Mouse (Mus musculus) kidney, adult 2 months (tissue): ENCODE measurements around the gene Begain. TPM values are rescaled to one million over a fixed set of nuclear protein-coding genes. Genes with fewer than 3 reads are reported as not detected.

Experiments used
- DNase-seq: peaks from one replicate; pipeline ENCODE4 v3.0.0; 2021
- H3K27ac ChIP-seq: fragments of 200-500 bp; 2 replicates; pipeline ENCODE4 v1.5.1; 2012; ENCODE audit warnings: low read depth, low read length, control low read depth, inconsistent platforms; ENCODE audit not compliant: insufficient read depth
- H3K27me3 ChIP-seq: fragments of 200-500 bp; replicated peaks from 2 replicates; pipeline ENCODE4 v1.6.1; 2012; ENCODE audit warnings: mild to moderate bottlenecking, moderate library complexity, low read length, inconsistent platforms; ENCODE audit not compliant: control insufficient read depth, insufficient read depth
- H3K36me3 ChIP-seq: fragments of 200-500 bp; 2 replicates; pipeline ENCODE4 v1.6.1; 2012; ENCODE audit warnings: mild to moderate bottlenecking, moderate library complexity, low read length, inconsistent platforms; ENCODE audit not compliant: control insufficient read depth, insufficient read depth
- H3K4me1 ChIP-seq: fragments of 200-500 bp; 2 replicates; pipeline ENCODE4 v1.6.1; 2011; ENCODE audit warnings: low read length; ENCODE audit not compliant: control insufficient read depth, insufficient read depth
- H3K4me3 ChIP-seq: fragments of 200-500 bp; 2 replicates; pipeline ENCODE4 v1.5.1; 2011; ENCODE audit warnings: mild to moderate bottlenecking, low read depth, low read length, control low read depth; ENCODE audit not compliant: insufficient read depth
- CTCF ChIP-seq: fragments of 200-500 bp; conservative IDR thresholded peaks from 2 replicates; pipeline ENCODE4 v1.5.1; 2011; ENCODE audit warnings: low read depth, mild to moderate bottlenecking, control low read depth, low read length, moderate library complexity, mixed read lengths; ENCODE audit not compliant: insufficient read depth, insufficient read length
- POLR2A ChIP-seq: fragments of 200-500 bp; IDR thresholded peaks from one replicate; pipeline ENCODE4 v1.6.1; 2011; ENCODE audit warnings: low read depth, low read length, control low read depth
- WGBS: fragments of 180-500 bp; shearing (Covaris S2); methylation state at CpG from one replicate; pipeline ENCODE4 v1.1.7; 2018; 5-methylcytosine and 5-hydroxymethylcytosine counted together
- polyA plus RNA-seq: library from polyadenylated mRNA; depleted of rRNA; stranded (reverse); fragments of >200 nt; gene quantifications from 2 replicates; pipeline ENCODE4 v1.2.3, GENCODE M21; 2012

The Begain gene
- polyA plus RNA-seq, 1 experiment, result 0.56 TPM

GRCm38 (mm10) chr12:109074777-109075285, 6.8 kb upstream of the Begain start:
- DNase-seq, result no peak
- WGBS, result 79% methylated on average over 2 of the region's 2 CpGs
- Histone ChIP-seq H3K27me3 (no peaks in the 10 kb centered on the region; the same call in 1 of the 2 replicates), H3K36me3 (no peaks in the 10 kb centered on the region), H3K4me1 (no peaks in the 10 kb centered on the region), H3K27ac (no peak overlapping the region), H3K4me3 (no peak overlapping the region)
- no peak for TF ChIP-seq CTCF
- TF ChIP-seq POLR2A, result no peak

GRCm38 (mm10) chr12:109074106-109074505, 6.1 kb upstream of the Begain start:
- DNase-seq, result no peak
- no peaks in the 10 kb centered on the region for H3K4me1 ChIP-seq
- no peaks in the 10 kb centered on the region; the same call in 1 of the 2 replicates for H3K27me3 ChIP-seq
- TF ChIP-seq CTCF, result no peak
- TF ChIP-seq POLR2A, result no peak
- WGBS, result 71% methylated on average over 6 of the region's 6 CpGs
- H3K27ac ChIP-seq, result no peak overlapping the region
- H3K4me3 ChIP-seq, result no peak overlapping the region
- H3K36me3 ChIP-seq, result no peaks in the 10 kb centered on the region

DNA sequence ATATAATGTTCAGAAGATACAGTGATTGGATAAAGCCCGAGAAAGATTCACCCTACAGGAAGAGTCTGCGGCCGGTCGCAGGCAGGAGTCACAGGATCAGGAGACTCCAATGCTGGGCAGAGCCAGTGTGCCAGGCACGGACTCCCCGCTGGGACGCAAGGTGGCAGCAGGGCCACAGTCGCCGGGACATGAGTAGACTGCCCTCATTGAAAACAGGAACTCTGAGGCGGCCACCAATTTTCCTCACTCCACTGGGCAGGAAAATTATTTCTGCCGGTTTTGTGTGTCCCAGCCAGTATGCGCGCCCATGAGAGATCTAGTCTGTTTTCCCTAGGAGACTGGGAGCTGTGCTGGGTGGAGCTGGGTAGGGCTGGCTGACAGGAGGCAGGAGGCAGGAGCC, 3.2 kb upstream of the Begain start:
- no peaks in the 10 kb centered on the region for H3K36me3 ChIP-seq

GRCm38 (mm10) chr12:109069751-109070150, 1.7 kb upstream of the Begain start:
- no peaks in the 10 kb centered on the region for H3K4me1 ChIP-seq
- no peak overlapping the region for H3K4me3 ChIP-seq
- no peak for DNase-seq
- 41% methylated on average over 2 of the region's 2 CpGs for WGBS
- no peaks in the 10 kb centered on the region for H3K36me3 ChIP-seq
- H3K27me3 ChIP-seq, result no peaks in the 10 kb centered on the region
- no peak overlapping the region for H3K27ac ChIP-seq
- TF ChIP-seq POLR2A, result no peak
- no peak for TF ChIP-seq CTCF

More for the DNA sequence above, 3.2 kb upstream of the Begain start:
- TF ChIP-seq CTCF (no peak; the same call in 1 of the 2 replicates), POLR2A (no peak)
- Histone ChIP-seq H3K27me3 (no peaks in the 10 kb centered on the region), H3K4me3 (no peak overlapping the region), H3K27ac (no peak overlapping the region), H3K4me1 (no peaks in the 10 kb centered on the region)
- peak; percentile 27 for DNase-seq
- 56% methylated on average over 13 of the region's 13 CpGs for WGBS

- H3K27ac ChIP-seq, result no peak overlapping the region
- no peaks in the 10 kb centered on the region for H3K27me3 ChIP-seq
- no peaks in the 10 kb centered on the region for H3K36me3 ChIP-seq
- H3K4me3 ChIP-seq, result no peak overlapping the region
- no peaks in the 10 kb centered on the region for H3K4me1 ChIP-seq
- 70% methylated on average over 7 of the region's 7 CpGs for WGBS
- TF ChIP-seq POLR2A (no peak), CTCF (no peak)
- DNase-seq, result no peak
Measured at GRCm38 (mm10) chr12:109068738-109069137, 721 bp upstream of the Begain start.

GRCm38 (mm10) chr12:109067561-109068135, 369 bp downstream of the Begain start:
- DNase-seq, result no peak
- H3K36me3 ChIP-seq, result no peaks in the 10 kb centered on the region
- TF ChIP-seq POLR2A (no peak), CTCF (no peak)
- H3K27ac ChIP-seq, result no peak overlapping the region
- no peaks in the 10 kb centered on the region for H3K27me3 ChIP-seq
- 7% methylated on average over 59 of the region's 59 CpGs for WGBS
- H3K4me3 ChIP-seq, result peak overlapping the region; percentile 15
- H3K4me1 ChIP-seq, result no peaks in the 10 kb centered on the region

DNA sequence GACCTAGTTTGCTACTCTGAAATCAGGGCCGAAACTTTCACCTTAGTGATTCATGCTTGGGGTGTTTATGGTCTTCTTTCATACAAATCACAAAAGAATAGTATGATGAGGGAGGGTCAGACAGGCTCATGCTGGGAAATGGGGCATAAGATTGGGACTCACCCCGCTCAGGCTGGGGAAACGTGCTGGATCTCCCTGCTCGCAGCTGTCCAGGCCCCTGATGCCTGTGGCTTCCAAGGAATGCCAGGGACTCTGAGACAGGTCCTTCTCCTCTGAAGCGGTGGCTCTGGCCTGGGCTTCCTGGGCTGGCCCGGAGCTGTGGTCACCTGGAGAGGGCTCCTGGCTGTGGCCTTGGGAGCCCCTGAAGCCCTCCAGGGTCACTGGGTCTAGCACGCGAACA, 9.4 kb downstream of the Begain start:
- Histone ChIP-seq H3K4me1 (no peaks in the 10 kb centered on the region), H3K36me3 (no peaks in the 10 kb centered on the region), H3K27ac (no peak overlapping the region), H3K27me3 (no peaks in the 10 kb centered on the region), H3K4me3 (no peak overlapping the region)
- TF ChIP-seq CTCF (no peak), POLR2A (no peak)
- DNase-seq, result no peak
- 92% methylated on average over 8 of the region's 8 CpGs for WGBS
